Mouse (Mus musculus): Measurements from ENCODE around the gene Sdccag8.

Sdccag8 gene

DNA sequence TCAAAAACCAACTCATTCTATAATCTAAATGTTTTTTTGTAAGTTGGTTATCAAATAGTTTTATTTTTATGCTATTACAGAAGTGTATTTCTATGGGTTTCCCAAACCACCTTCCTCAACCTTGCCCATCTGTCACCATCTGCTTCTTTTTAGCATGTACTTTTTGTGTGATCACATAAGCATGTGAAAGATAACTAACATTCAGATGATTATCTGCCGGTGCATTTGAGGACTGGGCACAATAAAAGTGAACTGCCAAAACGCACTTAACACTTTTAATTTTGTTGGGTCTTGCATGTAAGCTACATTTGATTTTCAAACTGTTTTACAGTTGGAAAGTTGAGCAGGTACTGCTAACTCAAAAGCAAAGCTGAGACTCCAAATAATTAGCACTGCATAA lies 240.4 kb downstream of the Sdccag8 start:
- no peak for DNase-seq (ENCODE audit: low spot score)

DNA sequence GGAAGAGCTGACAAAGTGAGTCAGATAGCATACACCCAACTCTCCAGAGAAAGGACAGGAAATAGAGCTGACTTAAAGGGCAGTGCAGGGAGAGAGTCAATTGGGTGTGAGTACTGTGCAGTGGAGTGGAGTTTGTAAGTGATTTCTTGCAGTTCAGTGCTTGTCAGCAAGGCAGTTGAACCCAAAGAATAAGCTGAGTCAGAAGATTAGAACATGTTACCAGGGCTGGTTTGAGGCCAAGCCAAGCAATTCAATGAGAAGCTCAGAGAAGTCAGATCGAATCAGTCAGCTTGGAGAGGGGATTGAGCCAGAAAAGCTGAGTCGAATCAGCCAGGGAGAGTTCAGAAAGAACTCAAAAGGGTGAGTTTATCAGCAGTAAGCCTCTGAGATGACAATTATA lies 247.3 kb downstream of the Sdccag8 start:
- no peak for DNase-seq (ENCODE audit: low spot score)

DNA sequence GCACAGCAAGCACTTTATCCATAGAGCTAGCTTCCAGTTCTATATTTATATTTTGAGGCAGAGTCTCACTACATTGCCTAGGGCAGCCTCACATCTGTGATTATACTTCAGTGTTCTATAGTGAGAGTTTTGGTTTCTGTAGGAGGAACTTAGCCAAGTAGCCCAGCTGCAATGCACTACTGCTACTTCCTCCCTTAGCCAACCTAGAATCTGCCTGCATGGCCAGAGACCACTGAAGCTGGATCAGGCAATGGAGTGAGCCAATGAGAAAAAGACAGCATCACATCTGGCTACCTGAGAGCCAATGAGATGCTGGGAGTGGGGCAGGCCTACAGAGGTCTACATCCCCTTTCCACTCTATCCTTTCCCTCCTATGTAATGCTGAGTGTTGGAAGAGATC lies 251.3 kb downstream of the Sdccag8 start:
- DNase-seq (ENCODE audit: low spot score) = no peak

DNA sequence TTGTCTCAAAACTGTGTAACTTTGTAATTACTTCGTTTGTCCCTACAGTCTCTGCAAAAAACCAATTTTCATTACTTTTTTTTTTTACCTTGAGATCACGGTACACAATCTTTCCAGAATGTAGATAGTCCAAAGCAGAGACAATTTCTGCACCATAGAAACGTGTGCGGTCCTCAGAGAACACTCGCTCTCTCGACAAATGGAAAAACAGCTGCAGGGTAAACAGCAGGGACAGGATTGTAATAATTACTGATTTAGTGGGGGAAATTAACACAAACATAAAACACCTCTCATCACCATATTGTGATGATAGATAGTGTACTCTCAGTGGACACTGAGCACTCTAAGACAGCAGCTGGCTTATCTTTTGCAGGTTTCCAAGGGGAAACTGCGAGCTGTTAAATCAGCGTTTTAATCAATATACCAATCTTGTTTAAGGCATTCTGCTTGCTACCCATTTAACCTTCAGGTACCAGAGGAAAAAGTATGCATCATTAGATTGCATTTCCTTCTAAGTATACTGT lies 252.7 kb downstream of the Sdccag8 start:
- DNase-seq (ENCODE audit: low spot score) = no peak

DNA sequence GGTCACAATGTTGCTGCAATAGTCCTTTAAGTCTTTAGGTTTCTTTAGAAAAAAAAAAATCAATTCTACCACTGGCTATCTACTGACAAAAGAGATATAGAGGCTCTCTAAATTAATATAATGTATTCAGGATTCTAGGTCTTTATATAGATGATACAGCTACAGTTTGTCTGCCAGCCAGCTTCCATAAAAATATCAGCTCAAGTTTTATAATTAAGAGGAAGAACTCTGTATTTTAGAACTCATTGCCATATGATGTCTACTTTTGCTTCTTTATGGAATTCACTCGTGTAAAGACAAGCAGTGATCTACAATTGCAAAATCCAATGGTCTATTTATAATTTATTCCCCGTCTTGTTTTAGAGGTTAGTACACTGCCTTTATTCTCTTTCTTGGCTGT lies 254.7 kb downstream of the Sdccag8 start:
- no peak for DNase-seq (ENCODE audit: low spot score)

Data from urinary bladder, postnatal 14 days (tissue).